Mouse (Mus musculus) T-helper 17 cell (primary cell): ENCODE data around the gene Skida1.

Experiments used
- in situ Hi-C, 2 experiments: fragments of 300-600 bp; cut with MboI, MseI; formaldehyde crosslinking; loops; 1 replicate in 1 of 2; 2 replicates in 1 of 2; pipeline ENCODE4 v1.15.1; 2025; ENCODE audit warnings: high pct_unique_total_duplicates in 2 of 2

Skida1 gene

DNA sequence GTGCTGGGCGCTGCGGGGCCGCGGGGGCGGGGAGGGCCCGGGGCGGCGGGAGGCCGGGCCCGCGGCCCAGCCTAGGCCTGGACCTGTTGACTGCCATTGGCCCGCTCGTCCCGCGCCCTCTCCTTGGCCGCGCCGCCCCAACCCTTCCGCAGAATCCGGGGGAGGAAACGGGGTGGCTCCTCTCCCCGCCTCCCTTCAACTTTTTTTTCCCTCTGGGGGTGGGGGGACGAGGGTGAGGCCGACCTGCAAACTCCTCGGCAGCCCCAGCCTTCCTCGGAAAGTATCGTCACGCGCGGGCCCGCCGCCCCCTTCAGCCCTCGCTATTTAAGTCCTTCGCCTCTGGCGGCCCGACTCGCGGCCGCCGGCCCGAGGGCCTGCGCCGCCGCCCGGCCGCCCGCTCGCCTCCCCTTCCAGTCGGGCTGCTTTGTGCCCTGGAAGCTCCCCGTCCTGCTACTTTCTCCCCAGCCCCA, 8.0 kb upstream of the Skida1 start:
- in situ Hi-C loops: loop anchor here (10.0 to 25.0 kb wide), 2 partner anchors 352 to 905 kb away; no protein-coding TSS in a partner anchor

DNA sequence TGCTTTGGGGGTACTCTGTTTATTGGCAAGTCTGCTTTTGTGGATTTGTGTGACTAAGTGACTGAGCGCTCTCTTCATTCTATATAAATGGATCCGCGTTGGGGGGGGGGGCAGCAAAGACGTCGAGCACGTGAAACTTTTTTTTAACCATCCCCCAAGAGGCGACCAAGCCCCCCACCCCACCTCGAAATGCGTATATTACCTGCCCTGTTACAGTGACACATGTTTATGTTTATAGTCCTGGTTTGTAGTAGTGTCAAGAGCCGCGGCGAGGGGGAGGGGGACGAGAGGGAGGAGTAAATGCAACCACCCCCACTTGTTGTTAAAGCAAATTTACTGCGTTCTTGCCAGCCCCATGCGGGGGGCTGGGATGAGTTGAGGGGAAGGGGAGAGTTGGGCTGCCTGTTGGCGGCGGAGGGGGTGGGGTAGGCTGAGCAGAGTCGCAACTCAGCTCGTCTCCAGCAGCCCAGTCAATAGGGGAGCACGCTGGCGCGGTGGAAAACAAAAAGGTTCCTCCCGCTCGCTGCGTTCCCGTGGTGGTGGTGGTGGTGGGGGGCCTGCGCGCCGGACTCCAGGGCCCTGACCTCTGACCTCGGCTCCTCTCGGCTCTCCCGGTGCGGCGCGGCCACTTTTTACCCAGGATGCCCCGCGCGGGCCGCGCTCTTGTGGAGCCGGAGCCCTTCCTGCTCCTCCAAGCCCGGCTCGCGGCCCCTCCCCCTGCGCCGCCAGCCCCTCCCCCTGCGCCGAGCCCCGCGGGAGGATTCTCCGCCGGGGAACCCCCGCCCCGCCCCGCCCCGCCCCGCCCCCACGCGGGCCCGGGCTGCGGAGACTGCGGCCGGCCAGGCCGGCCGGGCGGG, 7.3 kb upstream of the Skida1 start:
- in situ Hi-C loops: loop anchor here (10.0 to 25.0 kb wide), 2 partner anchors 351 to 906 kb away; no protein-coding TSS in a partner anchor

DNA sequence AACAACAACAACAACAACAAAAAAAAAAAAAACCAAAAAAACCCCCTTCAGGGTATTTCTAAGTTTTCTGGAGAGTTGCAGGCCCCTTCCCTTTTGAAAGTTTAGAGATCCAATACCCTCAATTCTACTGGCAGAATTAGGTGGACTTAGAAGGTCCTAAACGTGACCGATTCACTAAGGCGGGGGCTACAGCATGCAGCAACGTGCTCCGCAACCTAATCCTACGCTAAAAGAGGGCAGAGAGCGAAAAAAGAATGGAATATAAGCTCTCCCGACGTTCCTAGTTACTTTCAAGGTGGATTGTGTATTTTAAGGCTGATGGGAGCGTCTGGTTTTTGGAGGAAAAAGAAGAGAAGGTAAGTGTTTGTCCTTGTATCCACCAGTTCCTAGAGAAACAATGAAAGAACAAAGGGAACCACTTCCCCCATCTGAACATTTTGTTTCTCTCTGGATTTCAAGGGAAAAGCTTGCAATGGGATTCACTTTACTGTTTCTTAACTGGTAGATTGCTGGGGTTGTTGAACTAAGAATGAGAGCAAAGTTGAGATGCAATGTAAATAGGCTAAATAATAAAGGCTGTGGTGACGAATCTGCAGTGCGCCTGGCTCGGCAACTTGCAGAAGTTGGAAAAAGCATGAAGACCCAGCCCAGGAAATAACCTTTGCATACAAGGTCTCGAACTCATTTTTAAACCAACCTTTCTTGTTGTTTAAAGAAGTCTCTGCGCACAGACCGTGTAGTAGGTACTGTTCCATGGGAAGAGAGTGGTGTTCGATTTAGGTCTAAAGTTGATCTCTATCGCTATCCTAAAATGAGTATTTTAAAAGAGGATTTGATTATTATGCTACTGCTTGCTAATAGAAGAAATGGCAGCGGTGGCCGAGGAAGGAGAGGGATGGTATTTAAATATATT, 6.4 kb upstream of the Skida1 start, which contains the start of gene Mllt10:
Mllt10 (plus strand) TSS at position 222 of the 913 bp plus-strand sequence.
- in situ Hi-C loops: loop anchor here (10.0 to 25.0 kb wide), 2 partner anchors 350 to 907 kb away; no protein-coding TSS in a partner anchor

DNA sequence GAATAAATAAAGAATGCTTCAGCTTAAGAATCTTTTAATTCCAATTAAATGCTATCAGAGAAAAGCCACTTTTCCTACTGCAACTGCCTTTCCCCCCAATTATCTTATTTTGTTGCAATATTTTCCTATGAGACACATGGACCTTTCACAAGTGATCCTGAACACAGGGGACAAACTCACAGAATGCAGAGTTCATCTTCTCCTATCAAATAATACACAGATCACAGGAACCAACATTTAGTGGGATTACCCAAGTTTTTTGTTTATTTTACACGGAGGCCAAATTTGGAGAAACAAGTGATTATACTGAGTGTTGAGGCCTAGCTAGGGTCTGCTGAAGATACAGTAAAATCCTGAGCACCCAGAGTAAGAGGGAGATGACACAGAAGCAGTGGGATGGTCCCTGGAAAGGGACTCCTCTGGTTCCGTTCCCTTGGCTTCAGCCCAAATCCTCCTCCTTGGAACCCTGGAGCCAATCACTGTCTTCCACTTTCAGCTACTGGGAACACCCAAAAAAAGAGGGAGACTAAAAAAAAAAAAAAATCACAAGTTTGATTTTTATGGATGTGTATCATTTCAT, 5.2 kb upstream of the Skida1 start:
- in situ Hi-C loops: loop anchor here (5.0 to 25.0 kb wide), 3 partner anchors 349 to 908 kb away; no protein-coding TSS in a partner anchor

DNA sequence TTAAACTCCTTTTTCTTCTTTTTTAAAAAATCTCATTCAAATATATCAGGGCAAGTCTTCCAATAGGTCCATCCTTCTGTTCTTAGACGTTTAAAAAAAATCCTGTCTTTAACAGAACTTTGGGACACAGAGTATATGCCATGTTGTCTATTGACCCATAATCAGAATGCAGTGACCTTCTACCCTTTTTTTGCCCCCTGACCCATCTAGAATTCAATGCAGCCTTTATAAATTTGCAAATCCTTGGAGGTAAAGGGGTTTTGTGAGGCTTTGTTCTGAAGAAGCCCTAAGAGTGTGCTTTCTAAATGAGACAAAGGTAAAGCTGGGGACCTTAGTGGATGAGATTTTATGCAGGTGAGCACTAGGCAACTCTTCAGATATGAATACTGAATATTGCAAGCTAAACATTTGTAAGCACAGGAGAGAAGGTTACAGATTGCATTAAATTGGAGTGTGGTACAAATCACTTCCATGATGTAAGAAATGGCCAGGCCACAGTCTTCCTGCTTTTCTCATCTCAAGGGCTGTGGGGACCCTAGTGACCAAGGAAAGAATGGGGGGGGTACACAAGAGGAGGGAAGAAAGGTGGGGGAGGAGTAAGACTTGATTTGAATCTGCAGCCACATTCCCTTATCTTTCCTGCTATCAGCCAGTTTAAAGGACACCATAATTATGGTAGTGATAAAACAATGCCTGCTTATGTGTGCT, 4.5 kb upstream of the Skida1 start:
- in situ Hi-C loops: loop anchor here (5.0 to 25.0 kb wide), 3 partner anchors 349 to 909 kb away; no protein-coding TSS in a partner anchor

DNA sequence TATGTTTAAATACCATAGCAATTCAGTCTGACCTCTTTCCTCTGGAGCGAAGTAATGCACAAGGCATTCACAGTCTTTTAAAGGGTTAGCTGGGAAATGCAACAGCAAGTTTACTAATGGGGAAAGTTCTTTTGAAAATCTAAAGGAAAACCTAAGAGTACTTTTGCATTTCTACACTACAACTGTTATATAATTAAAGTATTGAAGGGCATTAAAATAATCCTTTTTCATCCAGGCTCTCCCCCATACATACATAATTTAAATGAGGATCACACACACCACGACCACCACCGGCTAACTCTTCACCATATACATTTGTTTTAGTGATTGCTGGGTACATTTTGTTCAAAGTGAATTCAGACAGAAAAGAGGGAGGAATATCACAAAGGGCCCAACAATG, 3.7 kb upstream of the Skida1 start:
- in situ Hi-C loops: loop anchor here (5.0 to 25.0 kb wide), 3 partner anchors 348 to 910 kb away; no protein-coding TSS in a partner anchor

DNA sequence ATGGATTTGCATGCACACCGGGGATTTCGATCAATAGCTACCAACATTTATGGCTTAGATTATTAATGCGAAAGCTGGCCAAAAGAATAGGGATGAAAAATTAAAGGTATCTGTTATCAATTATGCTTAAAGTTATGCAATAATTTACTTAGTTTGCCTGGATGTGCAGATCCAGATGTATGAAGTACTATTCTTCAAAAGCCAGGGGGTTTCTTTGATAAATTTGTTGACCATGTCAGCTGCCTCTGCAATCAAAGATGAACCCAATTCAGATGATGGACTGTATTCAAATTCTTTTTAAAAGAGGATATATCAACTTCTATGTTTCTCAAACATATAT, 3.0 kb upstream of the Skida1 start:
- in situ Hi-C loops: loop anchor here (5.0 to 25.0 kb wide), 3 partner anchors 347 to 910 kb away; no protein-coding TSS in a partner anchor

DNA sequence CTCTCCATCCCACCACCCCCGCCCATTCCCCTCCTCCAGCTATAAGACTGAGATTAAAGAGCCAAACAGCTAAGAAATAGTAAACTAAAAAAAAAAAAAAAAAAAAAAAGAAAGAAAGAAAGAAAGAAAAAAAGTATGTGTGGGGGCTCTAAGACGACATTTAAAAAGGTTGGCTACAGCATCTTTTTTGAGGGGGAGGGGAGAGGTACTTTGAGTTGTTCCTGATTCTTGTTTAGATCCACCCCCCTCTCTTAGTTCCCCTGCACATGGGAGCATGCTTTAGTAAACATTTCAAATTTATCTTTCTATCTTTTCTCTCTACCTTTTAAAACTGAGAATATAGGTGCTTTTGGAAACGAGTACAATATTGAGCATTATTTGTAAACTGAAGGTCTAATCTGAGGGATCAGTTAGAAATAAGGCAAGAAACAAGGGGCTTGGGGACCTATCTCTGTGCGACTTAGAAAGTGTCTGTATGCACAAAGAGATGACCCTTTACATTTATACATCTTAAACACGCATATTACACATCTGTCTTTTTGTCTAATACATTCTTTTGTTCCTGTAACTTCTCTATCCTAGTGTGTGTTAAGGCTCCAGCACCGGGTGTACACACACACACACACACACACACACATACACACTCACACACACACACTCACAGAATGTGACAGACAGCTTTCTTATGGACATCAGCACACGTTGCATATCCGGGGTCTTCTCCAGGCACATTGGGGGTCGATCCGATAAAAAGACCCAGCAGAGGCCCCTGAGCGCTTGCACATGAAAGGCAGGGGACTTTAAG, 2.4 kb upstream of the Skida1 start:
- in situ Hi-C loops: loop anchor here (5.0 to 25.0 kb wide), 3 partner anchors 346 to 911 kb away; no protein-coding TSS in a partner anchor

DNA sequence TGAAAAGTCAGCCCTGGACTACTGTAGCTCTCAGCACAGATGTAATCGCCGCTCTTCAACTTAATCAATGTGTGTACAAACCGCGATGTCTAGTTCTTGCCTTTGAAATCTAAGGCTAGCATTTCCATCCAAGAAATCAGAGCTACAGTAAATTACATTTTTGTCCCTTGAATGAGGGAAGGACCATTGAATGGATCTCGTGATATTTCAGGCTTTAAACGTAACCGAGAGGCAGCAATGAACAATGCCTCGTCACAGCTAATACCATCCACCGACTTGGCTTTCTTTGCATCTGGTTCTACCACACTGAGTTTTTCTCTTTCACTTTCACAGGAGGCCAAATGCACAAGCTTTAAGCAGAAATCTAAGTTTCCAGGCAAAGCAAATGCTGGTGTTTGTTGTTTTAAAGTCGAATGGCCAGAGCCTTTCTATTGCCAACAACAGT, 1.7 kb upstream of the Skida1 start:
- in situ Hi-C loops: loop anchor here (5.0 to 25.0 kb wide), 3 partner anchors 346 to 912 kb away; no protein-coding TSS in a partner anchor

DNA sequence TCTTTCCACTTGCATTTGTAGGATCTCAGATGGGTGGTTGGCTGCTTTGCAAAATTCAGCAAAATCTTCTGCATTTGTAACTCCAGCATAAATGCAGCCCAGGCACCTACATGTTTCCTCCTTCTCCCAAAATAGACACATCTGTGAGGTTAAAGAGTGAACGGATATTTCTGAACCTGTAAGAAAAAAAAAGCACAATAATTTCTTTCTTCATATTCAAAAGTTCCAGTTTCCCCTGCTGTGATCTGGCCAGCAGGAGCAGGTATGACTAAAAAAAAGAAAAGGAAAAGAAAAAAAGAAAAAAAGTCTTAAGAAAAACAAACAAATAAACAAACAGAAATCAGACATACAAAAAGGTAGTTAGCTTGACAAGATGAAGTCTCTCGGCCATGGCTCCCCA, 1.2 kb upstream of the Skida1 start:
- in situ Hi-C loops: loop anchor here (5.0 to 25.0 kb wide), 3 partner anchors 345 to 912 kb away; no protein-coding TSS in a partner anchor

DNA sequence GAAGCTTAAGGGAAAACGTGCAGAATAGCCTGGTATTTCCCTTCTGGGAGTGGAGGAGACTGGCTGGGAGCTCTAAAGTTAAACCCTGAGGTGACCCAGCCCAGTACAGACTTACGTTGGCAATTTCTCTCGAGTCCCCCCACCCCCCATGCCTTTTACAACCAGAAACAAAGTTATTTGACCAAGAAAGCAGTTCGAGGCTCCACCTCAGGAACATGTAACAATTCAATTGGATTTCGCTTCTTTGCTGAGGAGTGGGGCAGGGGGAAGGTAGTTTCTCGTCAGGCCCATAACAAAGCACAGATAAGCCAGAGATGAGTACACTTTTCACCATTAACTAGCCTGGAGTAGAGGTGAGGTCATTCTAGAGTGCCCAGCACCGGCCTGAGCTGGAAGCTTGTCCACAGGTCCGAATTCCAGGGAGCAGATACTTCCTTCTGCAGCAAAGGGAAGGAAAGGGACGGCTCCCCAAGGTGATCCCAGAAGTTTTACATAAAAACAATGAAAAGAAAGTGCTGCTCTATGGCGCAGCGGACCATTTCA, 499 bp upstream of the Skida1 start:
- in situ Hi-C loops: no loop called here

DNA sequence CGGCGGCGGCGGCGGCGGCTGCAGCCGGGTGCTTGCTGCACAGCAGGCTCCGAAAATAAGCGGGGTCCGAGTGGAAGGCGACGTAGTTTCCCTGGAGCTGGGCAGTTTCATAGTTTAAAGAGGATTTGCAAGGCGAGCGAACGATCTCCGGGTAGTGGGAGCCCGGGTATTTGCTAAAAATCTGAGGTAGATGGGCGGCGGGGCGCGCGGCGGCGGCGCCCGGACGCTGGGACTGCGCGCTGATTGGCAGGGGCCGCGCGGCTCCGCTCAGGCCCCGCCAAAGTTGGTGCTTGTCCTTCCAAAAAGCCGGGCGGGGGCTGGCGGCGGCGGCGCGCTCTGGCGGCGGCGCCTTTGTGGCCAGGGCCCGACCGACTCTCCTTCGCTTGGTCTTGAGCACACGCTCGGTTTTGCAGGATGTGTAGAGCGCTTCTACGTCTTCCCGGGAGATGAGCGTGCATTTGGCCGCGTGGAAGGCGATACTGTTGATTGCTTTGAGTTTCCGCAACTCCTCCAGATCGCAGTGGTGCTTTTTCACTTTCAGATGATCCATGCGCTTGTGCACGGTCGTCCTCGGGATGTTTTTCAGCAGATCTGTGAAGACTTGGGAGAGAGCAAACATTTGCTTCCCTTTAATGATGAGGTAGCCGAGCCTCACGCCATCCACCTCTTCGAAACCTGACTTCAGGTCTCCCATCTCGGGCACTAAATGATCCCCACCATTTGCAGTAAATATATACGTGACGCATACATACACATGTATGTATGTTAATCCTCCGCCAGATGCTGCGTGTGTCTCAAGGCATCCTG, 1.0 kb downstream of the Skida1 start:
- in situ Hi-C loops: no loop called here

DNA sequence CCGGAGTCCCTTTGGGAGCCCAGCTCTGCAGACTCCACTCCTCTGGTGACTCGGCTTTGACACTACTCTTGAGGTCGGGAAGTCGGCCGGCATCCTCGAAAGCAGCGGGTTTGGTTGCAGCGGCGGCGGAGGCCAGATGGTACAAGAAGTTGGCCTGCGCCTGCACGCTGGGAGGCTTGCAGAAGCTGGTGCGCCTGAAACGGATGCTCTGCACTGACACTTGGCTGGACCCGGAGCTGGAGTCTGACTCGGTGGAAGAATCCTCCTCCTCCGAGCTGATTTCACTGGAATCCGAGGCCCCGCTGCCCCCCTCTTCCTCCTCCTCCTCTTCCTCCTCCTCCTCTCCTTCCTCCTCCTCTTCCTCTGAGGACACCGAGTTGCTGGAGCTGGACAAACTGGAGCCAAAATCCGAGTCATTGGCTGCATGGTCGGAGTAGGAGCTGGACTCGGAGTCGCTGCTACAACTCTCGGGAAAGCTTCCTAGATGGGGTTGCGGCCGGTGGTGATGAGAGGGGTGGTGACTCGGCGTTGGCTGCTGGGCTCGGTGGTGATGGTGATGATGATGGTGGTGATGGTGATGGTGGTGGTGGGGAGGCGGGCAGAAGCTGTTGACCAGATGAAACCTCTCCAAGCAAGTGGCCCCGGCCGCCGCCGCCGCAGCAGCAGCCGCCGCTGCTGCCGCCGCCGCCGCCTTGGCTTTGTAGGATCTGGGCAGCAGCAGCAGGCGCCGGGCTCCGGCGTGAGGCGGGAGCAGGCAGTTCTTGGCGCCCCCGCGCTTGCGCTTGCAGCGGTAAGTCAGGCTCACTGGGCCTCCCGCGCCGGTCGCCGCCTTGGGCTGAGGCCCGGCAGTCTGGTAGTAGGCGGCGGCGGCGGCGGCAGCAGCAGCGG, 1.8 kb downstream of the Skida1 start:
- in situ Hi-C loops: no loop called here

DNA sequence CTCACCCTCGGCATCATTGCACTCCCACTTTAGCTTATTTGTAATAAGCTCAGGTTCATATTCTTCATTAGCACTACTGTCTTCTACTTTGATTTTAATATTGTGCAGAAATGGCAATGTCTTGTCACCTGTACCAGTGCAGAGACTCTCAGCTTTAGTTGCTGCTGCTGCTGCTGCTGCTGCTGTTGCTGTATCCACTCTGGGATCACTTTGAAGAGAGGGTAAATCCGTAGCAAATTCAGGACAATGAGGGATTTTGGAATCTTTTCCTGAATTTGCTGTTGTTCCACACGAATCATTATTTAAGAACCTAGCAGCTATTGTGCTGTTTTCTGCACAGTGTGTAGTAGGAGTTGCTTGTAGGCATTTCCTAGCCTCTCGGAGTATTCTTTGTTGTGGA, 2.7 kb downstream of the Skida1 start:
- in situ Hi-C loops: no loop called here

DNA sequence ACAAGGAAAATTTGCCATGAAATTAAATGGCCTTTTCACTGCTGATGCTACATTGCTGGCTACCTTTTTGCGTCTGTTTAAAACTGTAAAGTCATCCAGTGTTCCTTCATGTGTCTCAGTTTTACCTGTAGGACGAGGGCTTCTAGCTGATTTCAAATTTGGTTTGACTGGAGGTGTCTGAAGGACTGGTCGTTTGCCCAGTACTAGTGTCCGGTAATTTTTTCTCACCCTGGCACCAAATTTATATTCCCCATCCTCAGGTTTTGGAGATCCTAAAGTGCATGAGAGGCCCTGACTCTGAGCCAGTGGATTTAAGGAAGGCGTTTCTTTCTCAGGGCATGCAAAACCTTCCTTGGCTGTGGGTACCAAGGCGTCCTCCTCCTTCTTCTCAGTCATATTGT, 3.1 kb downstream of the Skida1 start:
- in situ Hi-C loops: no loop called here

DNA sequence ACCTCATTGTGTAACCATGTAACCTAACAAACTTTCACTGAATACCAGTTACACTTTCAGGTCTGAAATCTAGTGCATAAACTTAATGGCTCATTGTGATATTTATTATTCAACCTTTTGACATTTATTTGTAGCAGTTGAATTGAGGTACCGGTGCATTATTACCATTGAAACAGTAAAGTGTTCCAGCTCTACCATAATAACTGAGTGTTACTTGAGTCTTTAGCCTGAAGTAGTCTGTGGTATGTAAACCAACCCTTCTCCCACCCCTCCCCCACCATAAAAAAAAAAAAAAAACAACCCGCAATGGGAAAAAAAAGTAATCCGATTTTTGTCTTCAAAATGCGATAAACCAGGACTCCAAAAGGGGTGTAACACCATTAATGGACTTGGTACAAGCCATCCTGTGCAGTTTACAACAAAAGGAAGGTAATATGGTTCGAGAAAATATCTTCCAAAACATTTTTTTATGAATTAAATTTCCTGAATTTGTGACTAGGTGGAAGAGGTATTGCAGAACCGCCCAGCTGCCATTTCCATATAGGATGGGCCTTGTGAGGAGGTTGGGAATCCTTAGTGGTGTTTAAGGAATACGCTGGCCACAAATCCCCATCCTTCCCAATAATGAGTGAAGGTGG, 3.6 kb downstream of the Skida1 start:
- in situ Hi-C loops: no loop called here
